Mouse (Mus musculus) kidney, postnatal 4 days (tissue): ENCODE measurements around the gene Clk4.

ENCODE experiments used
- DNase-seq, 2 experiments: peaks; one replicate each; pipeline ENCODE4 v3.0.0; 2021; ENCODE audit warnings: mixed read lengths in 2 of 2

Clk4 gene

GRCm38 (mm10) chr11:51311846-51312245, 50.3 kb downstream of the Clk4 start:
- no peak for DNase-seq

- no peak for DNase-seq
Measured at GRCm38 (mm10) chr11:51315991-51316810, 54.7 kb downstream of the Clk4 start.

GRCm38 (mm10) chr11:51320609-51321008, 59.1 kb downstream of the Clk4 start:
- DNase-seq = no peak

GRCm38 (mm10) chr11:51326908-51327307, 65.4 kb downstream of the Clk4 start:
- DNase-seq = peak; percentile 28 to 40

- peak; percentile 43 to 44 for DNase-seq
Measured at GRCm38 (mm10) chr11:51328387-51328942, 66.9 kb downstream of the Clk4 start.

- DNase-seq = no peak
Measured at GRCm38 (mm10) chr11:51329837-51330714, 68.5 kb downstream of the Clk4 start.
